ENCODE assay signal across 11 mouse cellular contexts in genomic region chr11:119685910-119686659, GRCm38 (mm10).
DNase-seq lines count a peak whose midpoint lies in the region; ATAC-seq and TF ChIP-seq lines count a peak whose summit lies in the region.
"Had no signal": no experiment of that assay in that cellular context is flagged by ENCODE, and none has a peak within 500 bp of the region (broad histone marks: within the 10 kb centered on the region; RNA-seq: fewer than 3 reads in every experiment).

No protein-coding gene starts in this region.

- H3K27me3 ChIP-seq in heart, embryonic 11.5 days (ENCODE audit: control insufficient read depth, insufficient read depth, low read length), result no peaks in the 10 kb centered on the region
- H3K27me3 ChIP-seq in kidney, embryonic 16.5 days (ENCODE audit: insufficient read depth, low read length), result no peaks in the 10 kb centered on the region
- H3K27me3 ChIP-seq in spleen, adult 2 months (ENCODE audit: control insufficient read depth, insufficient read depth, low read length), result no peaks in the 10 kb centered on the region
- H3K27me3 ChIP-seq in stomach, embryonic 16.5 days (ENCODE audit: control insufficient read depth, insufficient read depth, low read length), result no peaks in the 10 kb centered on the region
- H3K27me3 ChIP-seq: CH12.LX had no signal

- no peak overlapping the region for H3K9ac ChIP-seq in heart, embryonic 11.5 days (ENCODE audit: low read depth, low read length)
- no peak overlapping the region for H3K9ac ChIP-seq in kidney, embryonic 16.5 days (replicated peaks; ENCODE audit: low read length)
- H3K9ac ChIP-seq in stomach, embryonic 16.5 days (ENCODE audit: low read length), result no peak overlapping the region

- H3K9me3 ChIP-seq in heart, embryonic 11.5 days (replicated peaks; ENCODE audit: control insufficient read depth, low read length), result no peaks in the 10 kb centered on the region
- no peaks in the 10 kb centered on the region for H3K9me3 ChIP-seq in kidney, embryonic 16.5 days (ENCODE audit: low read length)
- no peaks in the 10 kb centered on the region for H3K9me3 ChIP-seq in stomach, embryonic 16.5 days (replicated peaks; ENCODE audit: control insufficient read depth, low read length)

- TF ChIP-seq POLR2A in spleen, adult 2 months (IDR thresholded peaks at IDR 0.05; ENCODE audit: low read depth, low read length), result no peak

- ATAC-seq in heart, embryonic 11.5 days (replicated peaks; ENCODE audit: insufficient number of reproducible peaks, low FRiP score, low TSS enrichment), result no peak
- ATAC-seq in kidney, embryonic 16.5 days (ENCODE audit: low FRiP score, low TSS enrichment), result no peak
- peak; percentile 6; the same call in 1 of the 2 replicates for ATAC-seq in stomach, embryonic 16.5 days (ENCODE audit: insufficient read depth, low FRiP score)

- no peak for DNase-seq in heart, adult 18-20 months
- DNase-seq in kidney, adult 11 months, result no peak
- no peak for DNase-seq in spleen, adult 2 months (ENCODE audit: low read depth in 1 of 2, low spot score in 2 of 2)
- DNase-seq in spleen, postnatal 4 days (ENCODE audit: low spot score in 2 of 2), result no peak
- no peak for DNase-seq in embryo, embryonic 10.5 days (ENCODE audit: low spot score)
- DNase-seq: heart, postnatal 36 days; thymus, adult 2 months had no signal

- H3K27ac ChIP-seq in heart, embryonic 11.5 days (ENCODE audit: low read depth, low read length), result peak overlapping the region; percentile 42; the same call in 1 of the 2 replicates
- H3K27ac ChIP-seq in kidney, embryonic 16.5 days (ENCODE audit: low read length), result peak overlapping the region; percentile 67; the same call in 1 of the 2 replicates
- H3K27ac ChIP-seq in spleen, adult 2 months (ENCODE audit: insufficient read depth, low read length), result 0 out of 2 replicates have a peak overlapping the region, but pooled peaks have one; percentile 17
- peak overlapping the region; percentile 68 for H3K27ac ChIP-seq in stomach, embryonic 16.5 days (ENCODE audit: low read length)

- H3K4me1 ChIP-seq in heart, embryonic 11.5 days (ENCODE audit: control insufficient read depth, insufficient read depth, low read length), result peaks cover 52% of the 10 kb centered on the region
- peaks cover 20% of the 10 kb centered on the region for H3K4me1 ChIP-seq in kidney, embryonic 16.5 days (ENCODE audit: insufficient read depth, low read length)
- H3K4me1 ChIP-seq in spleen, adult 2 months (ENCODE audit: control insufficient read depth, insufficient read depth, insufficient read length), result no peaks in the 10 kb centered on the region
- H3K4me1 ChIP-seq in stomach, embryonic 16.5 days (ENCODE audit: control insufficient read depth, insufficient read depth, low read length), result peaks cover 25% of the 10 kb centered on the region

- TF ChIP-seq CTCF in spleen, adult 2 months (IDR thresholded peaks at IDR 0.05; ENCODE audit: extremely low read depth, insufficient read depth, insufficient read length, insufficient replicate concordance), result no peak

- H3K4me2 ChIP-seq in heart, embryonic 11.5 days, result no peak overlapping the region
- H3K4me2 ChIP-seq in kidney, embryonic 16.5 days (replicated peaks; ENCODE audit: low read depth, low read length), result no peak overlapping the region
- H3K4me2 ChIP-seq in stomach, embryonic 16.5 days (ENCODE audit: low read depth, low read length), result no peak overlapping the region

- H3K36me3 ChIP-seq in heart, embryonic 11.5 days (ENCODE audit: control insufficient read depth, insufficient read depth, low read length), result no peaks in the 10 kb centered on the region
- H3K36me3 ChIP-seq in kidney, embryonic 16.5 days (ENCODE audit: insufficient read depth, low read length), result no peaks in the 10 kb centered on the region
- H3K36me3 ChIP-seq in spleen, adult 2 months (ENCODE audit: control insufficient read depth, insufficient read depth, low read length), result no peaks in the 10 kb centered on the region
- no peaks in the 10 kb centered on the region for H3K36me3 ChIP-seq in stomach, embryonic 16.5 days (ENCODE audit: control insufficient read depth, insufficient read depth, low read length)

- 74% methylated on average over 2 of the region's 2 CpGs for WGBS in heart, embryonic 11.5 days (ENCODE audit: insufficient replicate concordance)
- 62% methylated on average over 2 of the region's 2 CpGs for WGBS in kidney, embryonic 16.5 days
- 76% methylated on average over 2 of the region's 2 CpGs for WGBS in spleen, adult 2 months
- WGBS in stomach, embryonic 16.5 days, result 41% methylated on average over 2 of the region's 2 CpGs

- no peak overlapping the region for H3K4me3 ChIP-seq in heart, embryonic 11.5 days (ENCODE audit: low read depth, low read length)
- H3K4me3 ChIP-seq in kidney, embryonic 16.5 days (ENCODE audit: low read length), result no peak overlapping the region
- no peak overlapping the region for H3K4me3 ChIP-seq in spleen, adult 2 months (ENCODE audit: extremely low read depth, insufficient read depth, insufficient read length)
- H3K4me3 ChIP-seq in stomach, embryonic 16.5 days (replicated peaks; ENCODE audit: low read length), result no peak overlapping the region

Comparison
In these comparisons a context has a peak if more than half of its experiments do, and no peak if none do; other contexts are left out.
1. H3K27ac ChIP-seq: peak in every context shown above with its lines; median percentile 68 in stomach, embryonic 16.5 days; 67 in kidney, embryonic 16.5 days; 42 in heart, embryonic 11.5 days; 17 in spleen, adult 2 months.